9 mouse cellular contexts compared by ENCODE assay signal in the genomic region with DNA sequence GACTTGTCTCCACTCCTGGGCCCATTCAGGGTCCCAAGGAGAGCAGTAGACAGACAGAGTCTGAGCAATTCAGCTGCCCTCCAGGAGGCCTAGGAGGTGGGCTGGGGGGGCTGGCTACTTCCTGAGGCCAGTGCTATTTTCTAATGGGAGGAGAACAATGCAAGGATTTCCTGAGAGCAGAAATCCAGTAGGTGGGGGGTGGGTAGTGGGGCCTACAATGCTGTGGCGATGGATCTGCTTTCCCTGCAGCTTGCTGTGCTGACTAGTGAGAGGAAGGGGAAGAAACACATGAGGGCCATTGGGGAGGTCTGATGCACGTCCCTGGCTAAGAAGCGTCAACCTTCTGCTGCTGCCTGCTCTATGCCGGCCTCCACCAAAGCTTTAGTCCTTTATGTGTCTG.
DNase-seq lines count a peak whose midpoint lies in the region; ATAC-seq and TF ChIP-seq lines count a peak whose summit lies in the region.
"Had no signal": no experiment of that assay in that cellular context is flagged by ENCODE, and none has a peak within 500 bp of the region (broad histone marks: within the 10 kb centered on the region; RNA-seq: fewer than 3 reads in every experiment).

No protein-coding gene starts in this region.

- TF ChIP-seq EP300 in heart, postnatal 0 days (IDR thresholded peaks at IDR 0.05; ENCODE audit: low read depth), result no peak

- DNase-seq in liver, result peak; percentile 17
- DNase-seq in heart, postnatal 0 days (ENCODE audit: low spot score), result no peak
- DNase-seq in kidney, postnatal 10 days, result peak; percentile 74
- DNase-seq in lung, postnatal 4 days, result peak; percentile 61 to 77
- no peak for DNase-seq in right cerebral cortex, postnatal 10 days (ENCODE audit: low spot score in 2 of 2)
- DNase-seq in ovary, adult 18-20 months (ENCODE audit: low spot score), result no peak
- DNase-seq in cerebellum, postnatal 10 days, result no peak

- no peak overlapping the region for H3K9ac ChIP-seq in liver, embryonic 12.5 days
- H3K9ac ChIP-seq in heart, postnatal 0 days (replicated peaks; ENCODE audit: low read depth, low read length), result no peak overlapping the region
- H3K9ac ChIP-seq: forebrain, embryonic 12.5 days had no signal

- H3K4me2 ChIP-seq in liver, embryonic 12.5 days, result no peak overlapping the region
- no peak overlapping the region for H3K4me2 ChIP-seq in heart, postnatal 0 days (ENCODE audit: low read depth, low read length)
- H3K4me2 ChIP-seq: forebrain, embryonic 12.5 days had no signal

- no peak for TF ChIP-seq CTCF in heart, postnatal 0 days (IDR thresholded peaks at IDR 0.05; ENCODE audit: low read depth)

- 75% methylated on average over 4 of the region's 4 CpGs for WGBS in liver, embryonic 12.5 days (ENCODE audit: insufficient replicate concordance)
- 77% methylated on average over 4 of the region's 4 CpGs for WGBS in heart, postnatal 0 days

- no peaks in the 10 kb centered on the region for H3K27me3 ChIP-seq in liver, embryonic 12.5 days (replicated peaks)
- H3K27me3 ChIP-seq in heart, postnatal 0 days (ENCODE audit: control insufficient read depth, insufficient read depth, low read length), result no peaks in the 10 kb centered on the region
- H3K27me3 ChIP-seq: forebrain, embryonic 12.5 days had no signal

- no peak overlapping the region for H3K4me3 ChIP-seq in liver, embryonic 12.5 days
- H3K4me3 ChIP-seq in heart, postnatal 0 days (ENCODE audit: low read depth, low read length), result no peak overlapping the region
- H3K4me3 ChIP-seq: forebrain, embryonic 12.5 days had no signal

- no peak overlapping the region for H3K27ac ChIP-seq in liver, embryonic 12.5 days
- H3K27ac ChIP-seq in heart, postnatal 0 days (ENCODE audit: low read depth), result peak overlapping the region; percentile 76

- peaks cover 87% of the 10 kb centered on the region for H3K36me3 ChIP-seq in liver, embryonic 12.5 days
- peaks cover 76% of the 10 kb centered on the region for H3K36me3 ChIP-seq in heart, postnatal 0 days (replicated peaks; ENCODE audit: control insufficient read depth, insufficient read depth, low read length)

- H3K9me3 ChIP-seq in liver, embryonic 12.5 days (replicated peaks), result no peaks in the 10 kb centered on the region
- H3K9me3 ChIP-seq in heart, postnatal 0 days (replicated peaks; ENCODE audit: control insufficient read depth, low read length), result no peaks in the 10 kb centered on the region
- H3K9me3 ChIP-seq: forebrain, embryonic 12.5 days had no signal

- ATAC-seq in liver, embryonic 12.5 days, result no peak
- peak; percentile 82 for ATAC-seq in heart, postnatal 0 days (ENCODE audit: insufficient read depth, low read depth)

- peaks cover 23% of the 10 kb centered on the region for H3K4me1 ChIP-seq in liver, embryonic 12.5 days
- peaks cover 4% of the 10 kb centered on the region; the same call in 1 of the 2 replicates for H3K4me1 ChIP-seq in heart, postnatal 0 days (ENCODE audit: control insufficient read depth, insufficient read depth)

Comparison
In these comparisons a context has a peak if more than half of its experiments do, and no peak if none do; other contexts are left out.
1. DNase-seq: peak in liver (single experiment), kidney, postnatal 10 days (single experiment) and lung, postnatal 4 days (2 of 2); none in heart, postnatal 0 days (single experiment), right cerebral cortex, postnatal 10 days (0 of 2), ovary, adult 18-20 months (single experiment) and cerebellum, postnatal 10 days (0 of 2).